Mouse (Mus musculus) neural tube, embryonic 13.5 days (tissue): Measurements from ENCODE around the gene 1700028P14Rik. TPM values are rescaled to one million over a fixed set of nuclear protein-coding genes. Genes with fewer than 3 reads are reported as not detected.

Source experiments
- ATAC-seq: fragments of 200-750 bp; cut with Nextera tagmentation; 2 replicates; pipeline ENCODE4 v1.8.0; 2017; ENCODE audit warnings: low read depth, mild to moderate bottlenecking, moderate TSS enrichment, moderate library complexity
- H3K27ac ChIP-seq: fragments of 300-500 bp; sonication (generic); replicated peaks from 2 replicates; pipeline ENCODE4 v1.5.1; 2015; ENCODE audit warnings: moderate library complexity, mild to moderate bottlenecking, inconsistent platforms
- H3K27me3 ChIP-seq: fragments of 300-500 bp; sonication (generic); 2 replicates; pipeline ENCODE4 v1.6.1; 2015; ENCODE audit warnings: mild to moderate bottlenecking, inconsistent platforms
- H3K36me3 ChIP-seq: fragments of 300-500 bp; sonication (generic); 2 replicates; pipeline ENCODE4 v1.6.1; 2015; ENCODE audit warnings: mild to moderate bottlenecking, inconsistent platforms
- H3K4me1 ChIP-seq: fragments of 300-500 bp; sonication (generic); replicated peaks from 2 replicates; pipeline ENCODE4 v1.6.1; 2015; ENCODE audit warnings: inconsistent platforms
- H3K4me2 ChIP-seq: fragments of 300-500 bp; sonication (generic); 2 replicates; pipeline ENCODE4 v1.6.1; 2015; ENCODE audit warnings: inconsistent platforms, mild to moderate bottlenecking, moderate library complexity
- H3K4me3 ChIP-seq: fragments of 300-500 bp; sonication (generic); 2 replicates; pipeline ENCODE4 v1.5.1; 2015; ENCODE audit warnings: mild to moderate bottlenecking, inconsistent platforms
- H3K9ac ChIP-seq: fragments of 300-500 bp; sonication (generic); 2 replicates; pipeline ENCODE4 v1.6.1; 2015; ENCODE audit warnings: moderate library complexity, mild to moderate bottlenecking, inconsistent platforms
- H3K9me3 ChIP-seq: fragments of 300-500 bp; sonication (generic); 2 replicates; pipeline ENCODE4 v1.6.1; 2016; ENCODE audit warnings: inconsistent platforms
- WGBS: fragments of 180-500 bp; shearing (Covaris S2); methylation state at CpG from one replicate; pipeline ENCODE4 v1.1.7; 2015; 5-methylcytosine and 5-hydroxymethylcytosine counted together
- polyA plus RNA-seq: library from polyadenylated mRNA; unstranded; fragments of >200 nt; fragmentation: Nextera tagmentation; extraction: Ambion mirVana; gene quantifications from 2 replicates; pipeline ENCODE4 v1.2.1, GENCODE M21; 2015

1700028P14Rik gene
- polyA plus RNA-seq, 1 experiment from 2014 or later: 0.22 TPM

- 88% methylated on average over 4 of the region's 4 CpGs for WGBS
- no peak overlapping the region for H3K9ac ChIP-seq
Observed at GRCm38 (mm10) chr19:23658350-23658749, 5.7 kb upstream of the 1700028P14Rik start.

GRCm38 (mm10) chr19:23657261-23657932, 4.8 kb upstream of the 1700028P14Rik start:
- no peak overlapping the region for H3K9ac ChIP-seq
- H3K4me2 ChIP-seq: no peak overlapping the region
- 80% methylated on average over 12 of the region's 12 CpGs for WGBS
- 0 out of 2 replicates have a peak, but pooled peaks cover 3% of the 10 kb centered on the region for H3K4me1 ChIP-seq
- no peak overlapping the region for H3K27ac ChIP-seq
- H3K9me3 ChIP-seq: no peaks in the 10 kb centered on the region
- H3K36me3 ChIP-seq: no peaks in the 10 kb centered on the region
- no peaks in the 10 kb centered on the region for H3K27me3 ChIP-seq
- ATAC-seq: no peak
- no peak overlapping the region for H3K4me3 ChIP-seq

More at GRCm38 (mm10) chr19:23658350-23658749, 5.7 kb upstream of the 1700028P14Rik start:
- H3K27ac ChIP-seq: no peak overlapping the region
- no peak for ATAC-seq
- H3K36me3 ChIP-seq: no peaks in the 10 kb centered on the region
- no peak overlapping the region for H3K4me3 ChIP-seq
- no peaks in the 10 kb centered on the region for H3K27me3 ChIP-seq
- no peaks in the 10 kb centered on the region for H3K9me3 ChIP-seq
- H3K4me1 ChIP-seq: no peaks in the 10 kb centered on the region
- H3K4me2 ChIP-seq: no peak overlapping the region

- H3K4me2 ChIP-seq: no peak overlapping the region
Observed at GRCm38 (mm10) chr19:23653154-23653553, 542 bp upstream of the 1700028P14Rik start.

GRCm38 (mm10) chr19:23647308-23647707, 5.3 kb downstream of the 1700028P14Rik start:
- H3K4me3 ChIP-seq: no peak overlapping the region
- no peak overlapping the region for H3K9ac ChIP-seq
- no peaks in the 10 kb centered on the region for H3K36me3 ChIP-seq
- 0 out of 2 replicates have a peak, but pooled peaks cover 3% of the 10 kb centered on the region for H3K27me3 ChIP-seq
- no peaks in the 10 kb centered on the region for H3K4me1 ChIP-seq
- ATAC-seq: no peak
- 94% methylated on average over 7 of the region's 7 CpGs for WGBS
- no peaks in the 10 kb centered on the region for H3K9me3 ChIP-seq
- no peak overlapping the region for H3K4me2 ChIP-seq
- no peak overlapping the region for H3K27ac ChIP-seq

More at GRCm38 (mm10) chr19:23653154-23653553, 542 bp upstream of the 1700028P14Rik start:
- Histone ChIP-seq H3K27me3 (0 out of 2 replicates have a peak, but pooled peaks cover 3% of the 10 kb centered on the region), H3K4me3 (no peak overlapping the region), H3K36me3 (no peaks in the 10 kb centered on the region), H3K4me1 (0 out of 2 replicates have a peak, but pooled peaks cover 4% of the 10 kb centered on the region), H3K27ac (no peak overlapping the region), H3K9me3 (no peaks in the 10 kb centered on the region), H3K9ac (no peak overlapping the region)
- WGBS: 91% methylated on average over 5 of the region's 5 CpGs
- 0 out of 2 replicates have a peak, but pooled peaks have one; percentile 15 for ATAC-seq

GRCm38 (mm10) chr19:23645347-23645746, 7.3 kb downstream of the 1700028P14Rik start:
- no peak overlapping the region for H3K9ac ChIP-seq
- 76% methylated on average over 7 of the region's 7 CpGs for WGBS

GRCm38 (mm10) chr19:23643819-23644218, 8.8 kb downstream of the 1700028P14Rik start:
- 92% methylated on average over 5 of the region's 5 CpGs for WGBS
- no peaks in the 10 kb centered on the region for H3K4me1 ChIP-seq
- no peak for ATAC-seq

More at GRCm38 (mm10) chr19:23645347-23645746, 7.3 kb downstream of the 1700028P14Rik start:
- Histone ChIP-seq H3K9me3 (no peaks in the 10 kb centered on the region), H3K4me3 (no peak overlapping the region), H3K4me1 (no peaks in the 10 kb centered on the region), H3K27ac (no peak overlapping the region), H3K27me3 (no peaks in the 10 kb centered on the region), H3K36me3 (no peaks in the 10 kb centered on the region), H3K4me2 (no peak overlapping the region)
- ATAC-seq: no peak

GRCm38 (mm10) chr19:23636786-23637185, 15.8 kb downstream of the 1700028P14Rik start:
- H3K4me3 ChIP-seq: no peak overlapping the region
- H3K27me3 ChIP-seq: no peaks in the 10 kb centered on the region
- no peaks in the 10 kb centered on the region for H3K4me1 ChIP-seq
- H3K4me2 ChIP-seq: no peak overlapping the region
- no peak for ATAC-seq
- WGBS: 26% methylated on average over 5 of the region's 5 CpGs
- H3K9me3 ChIP-seq: no peaks in the 10 kb centered on the region
- H3K27ac ChIP-seq: no peak overlapping the region
- H3K9ac ChIP-seq: no peak overlapping the region
- no peaks in the 10 kb centered on the region for H3K36me3 ChIP-seq

More at GRCm38 (mm10) chr19:23643819-23644218, 8.8 kb downstream of the 1700028P14Rik start:
- Histone ChIP-seq H3K4me3 (no peak overlapping the region), H3K27ac (no peak overlapping the region), H3K9me3 (no peaks in the 10 kb centered on the region), H3K27me3 (no peaks in the 10 kb centered on the region), H3K9ac (no peak overlapping the region), H3K36me3 (no peaks in the 10 kb centered on the region), H3K4me2 (no peak overlapping the region)

GRCm38 (mm10) chr19:23631611-23632492, 20.8 kb downstream of the 1700028P14Rik start:
- H3K4me1 ChIP-seq: no peaks in the 10 kb centered on the region
- 62% methylated on average over 11 of the region's 11 CpGs for WGBS
- H3K4me3 ChIP-seq: no peak overlapping the region
- H3K36me3 ChIP-seq: no peaks in the 10 kb centered on the region
- no peak for ATAC-seq
- H3K9ac ChIP-seq: no peak overlapping the region
- H3K4me2 ChIP-seq: no peak overlapping the region
- no peaks in the 10 kb centered on the region for H3K9me3 ChIP-seq
- no peaks in the 10 kb centered on the region for H3K27me3 ChIP-seq
- H3K27ac ChIP-seq: no peak overlapping the region

- no peak for ATAC-seq
- Histone ChIP-seq H3K4me1 (no peaks in the 10 kb centered on the region), H3K9ac (no peak overlapping the region), H3K36me3 (no peaks in the 10 kb centered on the region), H3K27me3 (no peaks in the 10 kb centered on the region), H3K9me3 (no peaks in the 10 kb centered on the region), H3K4me3 (no peak overlapping the region), H3K27ac (no peak overlapping the region), H3K4me2 (no peak overlapping the region)
- WGBS: 93% methylated on average over 7 of the region's 7 CpGs
Observed at GRCm38 (mm10) chr19:23614268-23614667, 38.3 kb downstream of the 1700028P14Rik start.

GRCm38 (mm10) chr19:23609724-23610123, 42.9 kb downstream of the 1700028P14Rik start:
- Histone ChIP-seq H3K36me3 (no peaks in the 10 kb centered on the region), H3K9me3 (no peaks in the 10 kb centered on the region), H3K4me1 (no peaks in the 10 kb centered on the region), H3K27me3 (no peaks in the 10 kb centered on the region), H3K9ac (no peak overlapping the region), H3K4me2 (no peak overlapping the region), H3K4me3 (no peak overlapping the region), H3K27ac (no peak overlapping the region)
- no peak for ATAC-seq
- 83% methylated on average over 4 of the region's 4 CpGs for WGBS

GRCm38 (mm10) chr19:23607951-23608350, 44.7 kb downstream of the 1700028P14Rik start:
- Histone ChIP-seq H3K4me1 (no peaks in the 10 kb centered on the region), H3K27me3 (no peaks in the 10 kb centered on the region), H3K4me3 (no peak overlapping the region), H3K4me2 (no peak overlapping the region), H3K9me3 (no peaks in the 10 kb centered on the region), H3K27ac (no peak overlapping the region), H3K9ac (no peak overlapping the region), H3K36me3 (no peaks in the 10 kb centered on the region)
- 89% methylated on average over 2 of the region's 2 CpGs for whole genome bisulfite sequencing
- no peak for ATAC-seq

- H3K4me1 ChIP-seq: no peaks in the 10 kb centered on the region
- no peaks in the 10 kb centered on the region for H3K36me3 ChIP-seq
- no peak overlapping the region for H3K27ac ChIP-seq
- 88% methylated on average over 3 of the region's 3 CpGs for WGBS
- H3K4me2 ChIP-seq: no peak overlapping the region
- ATAC-seq: no peak
- H3K9me3 ChIP-seq: no peaks in the 10 kb centered on the region
- H3K27me3 ChIP-seq: no peaks in the 10 kb centered on the region
- no peak overlapping the region for H3K9ac ChIP-seq
- H3K4me3 ChIP-seq: no peak overlapping the region
Observed at GRCm38 (mm10) chr19:23594950-23595349, 57.7 kb downstream of the 1700028P14Rik start.
